Mouse (Mus musculus) urinary bladder, adult 18-20 months (tissue): ENCODE results near the gene Pacrg.

Experiments used
- DNase-seq, 2 experiments: peaks; one replicate each; pipeline ENCODE4 v3.0.0; 2022; ENCODE audit warnings: low spot score in 2 of 2, mixed read lengths in 2 of 2

The Pacrg gene

GRCm38 (mm10) chr17:10626299-10627095 lies 213.6 kb downstream of the Pacrg start:
- DNase-seq, result no peak

- no peak for DNase-seq
Observed at GRCm38 (mm10) chr17:10624699-10625424, 215.2 kb downstream of the Pacrg start.

- DNase-seq, result no peak
Observed at GRCm38 (mm10) chr17:10620621-10621020, 219.5 kb downstream of the Pacrg start.

GRCm38 (mm10) chr17:10619881-10620280 lies 220.2 kb downstream of the Pacrg start:
- DNase-seq, result no peak

- DNase-seq, result no peak
Observed at GRCm38 (mm10) chr17:10617656-10618055, 222.5 kb downstream of the Pacrg start.

- no peak for DNase-seq
Observed at GRCm38 (mm10) chr17:10615611-10616010, 224.5 kb downstream of the Pacrg start.

GRCm38 (mm10) chr17:10614696-10615095 lies 225.4 kb downstream of the Pacrg start:
- DNase-seq, result no peak

- no peak for DNase-seq
Observed at GRCm38 (mm10) chr17:10611626-10612025, 228.5 kb downstream of the Pacrg start.

- DNase-seq, result no peak
Observed at GRCm38 (mm10) chr17:10608146-10608545, 232.0 kb downstream of the Pacrg start.

- DNase-seq, result no peak
Observed at GRCm38 (mm10) chr17:10606090-10606489, 234.0 kb downstream of the Pacrg start.

- DNase-seq, result no peak
Observed at GRCm38 (mm10) chr17:10597741-10598140, 242.4 kb downstream of the Pacrg start.

GRCm38 (mm10) chr17:10589604-10590003 lies 250.5 kb downstream of the Pacrg start:
- no peak for DNase-seq

GRCm38 (mm10) chr17:10588922-10589400 lies 251.2 kb downstream of the Pacrg start:
- DNase-seq, result no peak

- no peak for DNase-seq
Observed at GRCm38 (mm10) chr17:10583301-10583700, 256.8 kb downstream of the Pacrg start.

GRCm38 (mm10) chr17:10575306-10575705 lies 264.8 kb downstream of the Pacrg start:
- no peak for DNase-seq

GRCm38 (mm10) chr17:10572436-10572835 lies 267.7 kb downstream of the Pacrg start:
- DNase-seq, result no peak

- no peak for DNase-seq
Observed at GRCm38 (mm10) chr17:10569270-10569669, 270.8 kb downstream of the Pacrg start.

GRCm38 (mm10) chr17:10567411-10567810 lies 272.7 kb downstream of the Pacrg start:
- DNase-seq, result no peak

- no peak for DNase-seq
Observed at GRCm38 (mm10) chr17:10564191-10564590, 275.9 kb downstream of the Pacrg start.

GRCm38 (mm10) chr17:10562871-10563270 lies 277.2 kb downstream of the Pacrg start:
- no peak for DNase-seq

GRCm38 (mm10) chr17:10560053-10560452 lies 280.1 kb downstream of the Pacrg start:
- DNase-seq, result no peak

GRCm38 (mm10) chr17:10558671-10559070 lies 281.4 kb downstream of the Pacrg start:
- DNase-seq, result no peak
